Mouse (Mus musculus) v-Abl transformed pro-B cells (cell line): ENCODE data around the gene Gm21915.

Source experiments
- in situ Hi-C, 2 experiments: fragments of 400-800 bp; cut with MboI; formaldehyde crosslinking; loops; one replicate each; pipeline ENCODE4 v1.15.1; 2025; ENCODE audit not compliant: unreplicated experiment in 2 of 2

Gm21915 gene

GRCm38 (mm10) chr9:40651239-40651859 lies 19.1 kb upstream of the Gm21915 start:
- in situ Hi-C loops, result no loop called here

- in situ Hi-C loops, result no loop called here
These were observed 17.7 kb upstream of the Gm21915 start for GRCm38 (mm10) chr9:40652757-40653156.

GRCm38 (mm10) chr9:40666190-40666803 lies 4.1 kb upstream of the Gm21915 start:
- in situ Hi-C loops, result no loop called here

GRCm38 (mm10) chr9:40671323-40671930 lies 1.0 kb downstream of the Gm21915 start:
- in situ Hi-C loops, result no loop called here

GRCm38 (mm10) chr9:40675203-40675958 lies 5.0 kb downstream of the Gm21915 start:
- in situ Hi-C loops, result no loop called here

- in situ Hi-C loops, result no loop called here
These were observed 8.2 kb downstream of the Gm21915 start for GRCm38 (mm10) chr9:40678653-40679052.

- in situ Hi-C loops, result no loop called here
These were observed 15.5 kb downstream of the Gm21915 start, which contains the start of gene Clmp for GRCm38 (mm10) chr9:40685801-40686420. Clmp (plus strand) TSS chr9:40685962.

- in situ Hi-C loops, result no loop called here
These were observed 16.0 kb downstream of the Gm21915 start for GRCm38 (mm10) chr9:40686421-40686899.

- in situ Hi-C loops, result no loop called here
These were observed 16.6 kb downstream of the Gm21915 start for GRCm38 (mm10) chr9:40687053-40687452.

- in situ Hi-C loops, result no loop called here
These were observed 17.1 kb downstream of the Gm21915 start for GRCm38 (mm10) chr9:40687553-40687952.

- in situ Hi-C loops, result no loop called here
These were observed 20.1 kb downstream of the Gm21915 start for GRCm38 (mm10) chr9:40690511-40690910.

GRCm38 (mm10) chr9:40693026-40693425 lies 22.6 kb downstream of the Gm21915 start:
- in situ Hi-C loops, result no loop called here

- in situ Hi-C loops, result no loop called here
These were observed 23.4 kb downstream of the Gm21915 start for GRCm38 (mm10) chr9:40693768-40694167.

GRCm38 (mm10) chr9:40694284-40694683 lies 23.9 kb downstream of the Gm21915 start:
- in situ Hi-C loops, result no loop called here

- in situ Hi-C loops, result no loop called here
These were observed 25.7 kb downstream of the Gm21915 start for GRCm38 (mm10) chr9:40696086-40696485.

- in situ Hi-C loops, result no loop called here
These were observed 28.8 kb downstream of the Gm21915 start for GRCm38 (mm10) chr9:40699194-40699593.

- in situ Hi-C loops, result no loop called here
These were observed 29.8 kb downstream of the Gm21915 start for GRCm38 (mm10) chr9:40700253-40700652.

GRCm38 (mm10) chr9:40704364-40705276 lies 34.2 kb downstream of the Gm21915 start:
- in situ Hi-C loops, result no loop called here

GRCm38 (mm10) chr9:40708448-40709140 lies 38.2 kb downstream of the Gm21915 start:
- in situ Hi-C loops, result no loop called here
